10 mouse cellular contexts compared by ENCODE assay signal in genomic region chr4:85096682-85097081, GRCm38 (mm10).
DNase-seq lines count a peak whose midpoint lies in the region; ATAC-seq and TF ChIP-seq lines count a peak whose summit lies in the region.
"Had no signal": no experiment of that assay in that cellular context is flagged by ENCODE, and none has a peak within 500 bp of the region (broad histone marks: within the 10 kb centered on the region; RNA-seq: fewer than 3 reads in every experiment).

No protein-coding gene starts in this region.

- no peak for ATAC-seq in intestine, postnatal 0 days
- ATAC-seq in intestine, embryonic 15.5 days, result no peak
- peak; percentile 71; the same call in 1 of the 2 replicates for ATAC-seq in midbrain, embryonic 11.5 days (ENCODE audit: low FRiP score)

- no peak overlapping the region for H3K4me2 ChIP-seq in intestine, postnatal 0 days (replicated peaks; ENCODE audit: low read depth)
- H3K4me2 ChIP-seq in intestine, embryonic 15.5 days (replicated peaks), result no peak overlapping the region
- no peak overlapping the region for H3K4me2 ChIP-seq in midbrain, embryonic 11.5 days
- H3K4me2 ChIP-seq: embryonic facial prominence, embryonic 13.5 days had no signal

- H3K27ac ChIP-seq in intestine, postnatal 0 days (ENCODE audit: low read depth, low read length), result no peak overlapping the region
- no peak overlapping the region for H3K27ac ChIP-seq in intestine, embryonic 15.5 days
- H3K27ac ChIP-seq in midbrain, embryonic 11.5 days (ENCODE audit: low read depth, low read length), result no peak overlapping the region
- H3K27ac ChIP-seq: embryonic facial prominence, embryonic 13.5 days had no signal

- no peak overlapping the region for H3K9ac ChIP-seq in intestine, postnatal 0 days (ENCODE audit: low read depth, low read length)
- H3K9ac ChIP-seq in intestine, embryonic 15.5 days, result no peak overlapping the region
- H3K9ac ChIP-seq in midbrain, embryonic 11.5 days (ENCODE audit: low read length), result no peak overlapping the region
- H3K9ac ChIP-seq: embryonic facial prominence, embryonic 13.5 days had no signal

- no peaks in the 10 kb centered on the region for H3K27me3 ChIP-seq in intestine, postnatal 0 days (replicated peaks; ENCODE audit: control insufficient read depth, insufficient read depth, low read length)
- no peaks in the 10 kb centered on the region for H3K27me3 ChIP-seq in intestine, embryonic 15.5 days (replicated peaks)
- no peaks in the 10 kb centered on the region for H3K27me3 ChIP-seq in midbrain, embryonic 11.5 days (ENCODE audit: control insufficient read depth, insufficient read depth, low read length)
- no peaks in the 10 kb centered on the region for H3K27me3 ChIP-seq in splenic B cell, adult 2 months (ENCODE audit: control insufficient read depth, insufficient read depth, low read length, poor library complexity, severe bottlenecking)
- H3K27me3 ChIP-seq: embryonic facial prominence, embryonic 13.5 days; megakaryocyte, embryonic 14.5 days had no signal

- H3K36me3 ChIP-seq in intestine, postnatal 0 days (ENCODE audit: control insufficient read depth, insufficient read depth), result no peaks in the 10 kb centered on the region
- no peaks in the 10 kb centered on the region for H3K36me3 ChIP-seq in intestine, embryonic 15.5 days
- no peaks in the 10 kb centered on the region for H3K36me3 ChIP-seq in midbrain, embryonic 11.5 days (ENCODE audit: control insufficient read depth, insufficient read depth, low read length)
- H3K36me3 ChIP-seq in splenic B cell, adult 2 months (ENCODE audit: control insufficient read depth, insufficient read depth, low read length, poor library complexity, severe bottlenecking), result no peaks in the 10 kb centered on the region

- DNase-seq in WW6 (ENCODE audit: low read depth, low spot score), result peak; percentile 18
- DNase-seq in cerebellum, postnatal 36 days, result peak; percentile 47 to 55
- DNase-seq in heart, adult 8-10 months (ENCODE audit: low spot score), result peak; percentile 33
- DNase-seq in layer of hippocampus, adult 9-10 months (ENCODE audit: low spot score), result peak; percentile 35
- DNase-seq in midbrain, embryonic 11.5 days (ENCODE audit: low spot score, missing footprints), result peak; percentile 94
- DNase-seq in splenic B cell, adult 2 months (ENCODE audit: low read depth, low spot score), result peak; percentile 67

- TF ChIP-seq CTCF in intestine, postnatal 0 days (IDR thresholded peaks at IDR 0.05; ENCODE audit: low read depth), result peak; percentile 94

- no peak overlapping the region for H3K4me3 ChIP-seq in intestine, postnatal 0 days (ENCODE audit: low read depth, low read length)
- H3K4me3 ChIP-seq in intestine, embryonic 15.5 days (replicated peaks), result no peak overlapping the region
- H3K4me3 ChIP-seq in midbrain, embryonic 11.5 days (ENCODE audit: low read depth, low read length), result no peak overlapping the region
- H3K4me3 ChIP-seq: embryonic facial prominence, embryonic 13.5 days; megakaryocyte, embryonic 14.5 days had no signal

- 15% methylated on average over 7 of the region's 7 CpGs for whole genome bisulfite sequencing in intestine, postnatal 0 days
- WGBS in intestine, embryonic 15.5 days, result 13% methylated on average over 7 of the region's 7 CpGs
- 14% methylated on average over 7 of the region's 7 CpGs for WGBS in midbrain, embryonic 11.5 days

- no peaks in the 10 kb centered on the region for H3K9me3 ChIP-seq in intestine, postnatal 0 days (ENCODE audit: control insufficient read depth)
- H3K9me3 ChIP-seq in intestine, embryonic 15.5 days, result no peaks in the 10 kb centered on the region
- H3K9me3 ChIP-seq in midbrain, embryonic 11.5 days (ENCODE audit: control insufficient read depth, low read length), result no peaks in the 10 kb centered on the region
- H3K9me3 ChIP-seq: embryonic facial prominence, embryonic 13.5 days; megakaryocyte, embryonic 14.5 days had no signal

- H3K4me1 ChIP-seq in intestine, postnatal 0 days (replicated peaks; ENCODE audit: control insufficient read depth, insufficient read depth, low read length), result no peaks in the 10 kb centered on the region
- H3K4me1 ChIP-seq in intestine, embryonic 15.5 days (replicated peaks), result no peaks in the 10 kb centered on the region
- H3K4me1 ChIP-seq in midbrain, embryonic 11.5 days (ENCODE audit: control insufficient read depth, insufficient read depth, low read length), result no peaks in the 10 kb centered on the region
- H3K4me1 ChIP-seq: embryonic facial prominence, embryonic 13.5 days had no signal

Comparison
In these comparisons a context has a peak if more than half of its experiments do, and no peak if none do; other contexts are left out.
1. DNase-seq: peak in every context shown above with its lines; median percentile 94 in midbrain, embryonic 11.5 days; 67 in splenic B cell, adult 2 months; 51 in cerebellum, postnatal 36 days; 35 in layer of hippocampus, adult 9-10 months; 33 in heart, adult 8-10 months; 18 in WW6.